Comparison of ENCODE assay signal across 8 mouse cellular contexts in genomic region chr10:97159831-97160575, GRCm38 (mm10).
DNase-seq lines count a peak whose midpoint lies in the region; ATAC-seq and TF ChIP-seq lines count a peak whose summit lies in the region.
"Had no signal": no experiment of that assay in that cellular context is flagged by ENCODE, and none has a peak within 500 bp of the region (broad histone marks: within the 10 kb centered on the region; RNA-seq: fewer than 3 reads in every experiment).

No protein-coding gene starts in this region.

- no peaks in the 10 kb centered on the region for H3K36me3 ChIP-seq in liver, embryonic 11.5 days (ENCODE audit: control insufficient read depth, insufficient read depth, low read length)
- H3K36me3 ChIP-seq in hindbrain, embryonic 12.5 days: no peaks in the 10 kb centered on the region

- H3K27me3 ChIP-seq in liver, embryonic 11.5 days (replicated peaks; ENCODE audit: control insufficient read depth, insufficient read depth, low read length): no peaks in the 10 kb centered on the region
- H3K27me3 ChIP-seq in Patski: no peaks in the 10 kb centered on the region
- no peaks in the 10 kb centered on the region for H3K27me3 ChIP-seq in hindbrain, embryonic 12.5 days

- no peak overlapping the region for H3K4me3 ChIP-seq in liver, embryonic 11.5 days (ENCODE audit: low read depth, low read length)
- no peak overlapping the region for H3K4me3 ChIP-seq in hindbrain, embryonic 12.5 days
- H3K4me3 ChIP-seq: erythroblast, embryonic 14.5 days had no signal

- DNase-seq in liver, embryonic 11.5 days (ENCODE audit: low spot score): no peak
- no peak for DNase-seq in liver
- peak; percentile 12 for DNase-seq in Patski (ENCODE audit: low read depth, low spot score)
- DNase-seq in embryo, embryonic 10 days (ENCODE audit: low spot score): peak; percentile 80
- DNase-seq in lung, postnatal 10 days: peak; percentile 75
- peak; percentile 53 for DNase-seq in retina, postnatal 7 days (ENCODE audit: low read depth, low spot score)

- TF ChIP-seq CTCF in Patski (IDR thresholded peaks at IDR 0.05): peak; percentile 69

- in situ Hi-C loops in Patski (cut with MboI; ENCODE audit: low pct_unique_long_range_greater_than_20kb): loop anchor here (5.0 kb wide), 2 partner anchors 538 to 943 kb away; no protein-coding TSS in a partner anchor

- 0 out of 2 replicates have a peak, but pooled peaks have one; percentile 56 for ATAC-seq in liver, embryonic 11.5 days (replicated peaks; ENCODE audit: low FRiP score)
- no peak for ATAC-seq in Patski
- ATAC-seq in hindbrain, embryonic 12.5 days (ENCODE audit: low FRiP score): peak; percentile 56; the same call in 1 of the 2 replicates

- H3K4me2 ChIP-seq in liver, embryonic 11.5 days: no peak overlapping the region
- no peak overlapping the region for H3K4me2 ChIP-seq in hindbrain, embryonic 12.5 days (replicated peaks)

- no peaks in the 10 kb centered on the region for H3K4me1 ChIP-seq in liver, embryonic 11.5 days (replicated peaks; ENCODE audit: control insufficient read depth, insufficient read depth, low read length)
- peaks cover 12% of the 10 kb centered on the region; the same call in 1 of the 2 replicates for H3K4me1 ChIP-seq in hindbrain, embryonic 12.5 days

- 53% methylated on average over 10 of the region's 10 CpGs for WGBS in liver, embryonic 11.5 days
- WGBS in hindbrain, embryonic 12.5 days: 52% methylated on average over 10 of the region's 10 CpGs

- H3K27ac ChIP-seq in liver, embryonic 11.5 days (ENCODE audit: low read depth, low read length): no peak overlapping the region
- peak overlapping the region; percentile 58; the same call in 1 of the 2 replicates for H3K27ac ChIP-seq in hindbrain, embryonic 12.5 days

- CTCF ChIA-PET in Patski (lab: Charles Lee): interaction anchor here (0.6 to 1.9 kb wide), 10 partner anchors 9 to 949 kb away, joined by 3 to 7 read pairs (median 4); no protein-coding TSS in a partner anchor

- no peak overlapping the region for H3K9ac ChIP-seq in liver, embryonic 11.5 days (ENCODE audit: low read depth, low read length)
- no peak overlapping the region for H3K9ac ChIP-seq in hindbrain, embryonic 12.5 days

- H3K9me3 ChIP-seq in liver, embryonic 11.5 days (ENCODE audit: control insufficient read depth, low read length): no peaks in the 10 kb centered on the region
- no peaks in the 10 kb centered on the region for H3K9me3 ChIP-seq in hindbrain, embryonic 12.5 days (replicated peaks)

- POLR2A ChIA-PET in Patski (lab: Charles Lee): interaction anchor here (0.7 kb wide), 1 partner anchor 821 kb away, joined by 4 read pairs; no protein-coding TSS in a partner anchor

Comparison
In these comparisons a context has a peak if more than half of its experiments do, and no peak if none do; other contexts are left out.
1. DNase-seq: peak in Patski (single experiment), embryo, embryonic 10 days (single experiment), lung, postnatal 10 days (single experiment) and retina, postnatal 7 days (single experiment); none in liver, embryonic 11.5 days (single experiment) and liver (single experiment).